Mouse (Mus musculus): Measurements from ENCODE around the gene Sez6l.

GRCm38 (mm10) chr5:112577750-112578149 is 765 bp upstream of the Sez6l start:
- no peak for TF ChIP-seq CTCF (conservative IDR thresholded peaks at IDR 0.05; ENCODE audit: low read length)
- no peak for TF ChIP-seq NANOG (IDR thresholded peaks at IDR 0.05; ENCODE audit: borderline replicate concordance, low read length)
- TF ChIP-seq POU5F1 (IDR thresholded peaks at IDR 0.05; ENCODE audit: borderline replicate concordance, low read length): no peak
